ENCODE assay signal across 8 mouse cellular contexts in genomic region chr3:65659620-65659932, GRCm38 (mm10). TPM values are rescaled to one million over a fixed set of nuclear protein-coding genes. Genes with fewer than 3 reads are reported as not detected.
DNase-seq lines count a peak whose midpoint lies in the region; ATAC-seq and TF ChIP-seq lines count a peak whose summit lies in the region.

No protein-coding gene starts in this region.

- WGBS in neural tube, embryonic 11.5 days = 2% methylated on average over 9 of the region's 9 CpGs
- WGBS in limb, embryonic 14.5 days = 3% methylated on average over 9 of the region's 9 CpGs
- WGBS in stomach, embryonic 15.5 days = 3% methylated on average over 9 of the region's 9 CpGs

- H3K4me1 ChIP-seq in neural tube, embryonic 11.5 days (ENCODE audit: control insufficient read depth, insufficient read depth, low read length) = peaks cover 11% of the 10 kb centered on the region; the same call in 1 of the 2 replicates
- H3K4me1 ChIP-seq in limb, embryonic 14.5 days (ENCODE audit: control insufficient read depth, insufficient read depth, low read length) = peaks cover 6% of the 10 kb centered on the region; the same call in 1 of the 2 replicates
- H3K4me1 ChIP-seq in stomach, embryonic 15.5 days = no peaks in the 10 kb centered on the region

- peak overlapping the region; percentile 96 for H3K4me2 ChIP-seq in neural tube, embryonic 11.5 days (ENCODE audit: low read depth)
- peak overlapping the region; percentile 97 for H3K4me2 ChIP-seq in limb, embryonic 14.5 days (replicated peaks; ENCODE audit: low read depth, low read length, severe bottlenecking)
- peak overlapping the region; percentile 93 for H3K4me2 ChIP-seq in stomach, embryonic 15.5 days

- peak; percentile 5; the same call in 1 of the 2 replicates for ATAC-seq in neural tube, embryonic 11.5 days (ENCODE audit: insufficient read depth, low FRiP score, low TSS enrichment)
- ATAC-seq in limb, embryonic 14.5 days (ENCODE audit: low FRiP score, low read depth) = no peak; the same call in 1 of the 2 replicates
- ATAC-seq in stomach, embryonic 15.5 days (ENCODE audit: insufficient read depth, low FRiP score, low read depth) = no peak

- H3K27ac ChIP-seq in neural tube, embryonic 11.5 days (ENCODE audit: low read depth, low read length) = peak overlapping the region; percentile 49; the same call in 1 of the 2 replicates
- 0 out of 2 replicates have a peak overlapping the region, but pooled peaks have one; percentile 29 for H3K27ac ChIP-seq in limb, embryonic 14.5 days (replicated peaks; ENCODE audit: low read depth, low read length)
- peak overlapping the region; percentile 92 for H3K27ac ChIP-seq in stomach, embryonic 15.5 days

- peak; percentile 43 for DNase-seq in embryo, embryonic 10 days (ENCODE audit: low spot score)
- DNase-seq in embryo, embryonic 9.5 days (ENCODE audit: extremely low spot score) = no peak
- no peak for DNase-seq in neural tube, embryonic 11.5 days (ENCODE audit: low spot score)
- DNase-seq in neural tube, embryonic 10.5 days (ENCODE audit: extremely low spot score, low spot score) = no peak
- DNase-seq in limb, embryonic 14.5 days (ENCODE audit: low spot score) = peak; percentile 14
- DNase-seq in layer of hippocampus, adult 11-12 months (ENCODE audit: low spot score) = no peak
- no peak for DNase-seq in testis, postnatal 10 days (ENCODE audit: low spot score)

- peak overlapping the region; percentile 72 for H3K9ac ChIP-seq in neural tube, embryonic 11.5 days (ENCODE audit: low read length)
- H3K9ac ChIP-seq in limb, embryonic 14.5 days (ENCODE audit: low read depth, low read length, severe bottlenecking) = peak overlapping the region; percentile 76
- H3K9ac ChIP-seq in stomach, embryonic 15.5 days = peak overlapping the region; percentile 61

- TF ChIP-seq POLR2A in limb, embryonic 14.5 days (IDR thresholded peaks at IDR 0.05; ENCODE audit: borderline replicate concordance, extremely low read depth, insufficient read depth, insufficient read length) = no peak

- peak overlapping the region; percentile 61 for H3K4me3 ChIP-seq in neural tube, embryonic 11.5 days (ENCODE audit: low read depth, low read length)
- H3K4me3 ChIP-seq in limb, embryonic 14.5 days (replicated peaks; ENCODE audit: low read length) = peak overlapping the region; percentile 64
- peak overlapping the region; percentile 62 for H3K4me3 ChIP-seq in stomach, embryonic 15.5 days (replicated peaks)

- no peaks in the 10 kb centered on the region for H3K9me3 ChIP-seq in neural tube, embryonic 11.5 days (ENCODE audit: control insufficient read depth, low read length)
- H3K9me3 ChIP-seq in limb, embryonic 14.5 days (ENCODE audit: control insufficient read depth, low read length) = no peaks in the 10 kb centered on the region
- no peaks in the 10 kb centered on the region for H3K9me3 ChIP-seq in stomach, embryonic 15.5 days

- no peaks in the 10 kb centered on the region for H3K36me3 ChIP-seq in neural tube, embryonic 11.5 days (ENCODE audit: control insufficient read depth, insufficient read depth, low read length)
- no peaks in the 10 kb centered on the region for H3K36me3 ChIP-seq in limb, embryonic 14.5 days (ENCODE audit: control insufficient read depth, insufficient read depth, low read length)
- H3K36me3 ChIP-seq in stomach, embryonic 15.5 days = no peaks in the 10 kb centered on the region

- no peaks in the 10 kb centered on the region for H3K27me3 ChIP-seq in neural tube, embryonic 11.5 days (ENCODE audit: control insufficient read depth, insufficient read depth, low read length)
- H3K27me3 ChIP-seq in limb, embryonic 14.5 days (ENCODE audit: control insufficient read depth, insufficient read depth, low read length) = peaks cover 23% of the 10 kb centered on the region
- H3K27me3 ChIP-seq in stomach, embryonic 15.5 days (replicated peaks) = no peaks in the 10 kb centered on the region

RNA-seq across cellular contexts. Expression of gene Lekr1, which starts 6.5 kb away (rescaled TPM):
- 6.2 and 6.9 TPM in 2 replicates for polyA plus RNA-seq in neural tube, embryonic 11.5 days (2014; fragmentation: Nextera tagmentation; extraction: Ambion mirVana)
- polyA plus RNA-seq in limb, embryonic 14.5 days (2012; rRNA removed) = 4.7 and 5.2 TPM in 2 replicates
- polyA plus RNA-seq in limb, embryonic 14.5 days (2014; fragmentation: Nextera tagmentation; extraction: Ambion mirVana) = 6.9 and 7.8 TPM in 2 replicates
- 7.3 and 7.6 TPM in 2 replicates for polyA plus RNA-seq in stomach, embryonic 15.5 days (2015; fragmentation: Nextera tagmentation; extraction: Ambion mirVana)

Comparison
In these comparisons a context has a peak if more than half of its experiments do, and no peak if none do; other contexts are left out.
1. DNase-seq: peak in embryo, embryonic 10 days (single experiment) and limb, embryonic 14.5 days (single experiment); none in embryo, embryonic 9.5 days (single experiment), neural tube, embryonic 11.5 days (single experiment), neural tube, embryonic 10.5 days (single experiment), layer of hippocampus, adult 11-12 months (single experiment) and testis, postnatal 10 days (single experiment).
2. H3K27ac ChIP-seq: peak in every context shown above with its lines; median percentile 92 in stomach, embryonic 15.5 days; 49 in neural tube, embryonic 11.5 days; 29 in limb, embryonic 14.5 days.
3. Peak in every context shown above with its lines, with median percentiles within 50 percentile points of each other: H3K4me2 ChIP-seq, H3K4me3 ChIP-seq and H3K9ac ChIP-seq.